Mouse (Mus musculus) limb, embryonic 13.5 days (tissue): Measurements from ENCODE around the gene Ppp1r16b. TPM values are rescaled to one million over a fixed set of nuclear protein-coding genes. Genes with fewer than 3 reads are reported as not detected.

Source experiments
- ATAC-seq: fragments of 200-750 bp; cut with Nextera tagmentation; 2 replicates; pipeline ENCODE4 v1.8.0; 2017; ENCODE audit warnings: low read depth, moderate number of reproducible peaks, moderate TSS enrichment; ENCODE audit not compliant: low FRiP score
- H3K27ac ChIP-seq: fragments of 300-500 bp; sonication (generic); 2 replicates; pipeline ENCODE4 v1.5.1; 2015; ENCODE audit warnings: inconsistent platforms, mild to moderate bottlenecking, moderate library complexity
- H3K27me3 ChIP-seq: fragments of 300-500 bp; sonication (generic); 2 replicates; pipeline ENCODE4 v1.6.1; 2015; ENCODE audit warnings: mild to moderate bottlenecking, inconsistent platforms
- H3K36me3 ChIP-seq: fragments of 300-500 bp; sonication (generic); 2 replicates; pipeline ENCODE4 v1.6.1; 2015; ENCODE audit warnings: inconsistent platforms, mild to moderate bottlenecking, moderate library complexity
- H3K4me1 ChIP-seq: fragments of 300-500 bp; sonication (generic); 2 replicates; pipeline ENCODE4 v1.6.1; 2015; ENCODE audit warnings: inconsistent platforms
- H3K4me2 ChIP-seq: fragments of 300-500 bp; sonication (generic); replicated peaks from 2 replicates; pipeline ENCODE4 v1.6.1; 2015; ENCODE audit warnings: inconsistent platforms, mild to moderate bottlenecking, moderate library complexity
- H3K4me3 ChIP-seq: fragments of 300-500 bp; sonication (generic); 2 replicates; pipeline ENCODE4 v1.5.1; 2015; ENCODE audit warnings: moderate library complexity, mild to moderate bottlenecking, inconsistent platforms
- H3K9ac ChIP-seq: fragments of 300-500 bp; sonication (generic); 2 replicates; pipeline ENCODE4 v1.6.1; 2015; ENCODE audit warnings: mild to moderate bottlenecking, inconsistent platforms
- H3K9me3 ChIP-seq: fragments of 300-500 bp; sonication (generic); 2 replicates; pipeline ENCODE4 v1.6.1; 2016; ENCODE audit warnings: inconsistent platforms
- WGBS: fragments of 180-500 bp; shearing (Covaris S2); methylation state at CpG from one replicate; pipeline ENCODE4 v1.1.7; 2015; 5-methylcytosine and 5-hydroxymethylcytosine counted together
- polyA plus RNA-seq: library from polyadenylated mRNA; unstranded; fragments of >200 nt; fragmentation: Nextera tagmentation; extraction: Ambion mirVana; gene quantifications from 2 replicates; pipeline ENCODE4 v1.2.1, GENCODE M21; 2015

Ppp1r16b gene
- polyA plus RNA-seq, 1 experiment from 2014 or later: 3.5 TPM

- Histone ChIP-seq H3K9me3 (no peaks in the 10 kb centered on the region), H3K36me3 (no peaks in the 10 kb centered on the region), H3K27me3 (no peaks in the 10 kb centered on the region), H3K9ac (no peak overlapping the region), H3K4me2 (no peak overlapping the region), H3K27ac (no peak overlapping the region), H3K4me1 (peaks cover 7% of the 10 kb centered on the region), H3K4me3 (no peak overlapping the region)
- ATAC-seq: no peak
- 46% methylated on average over 11 of the region's 11 CpGs for WGBS
Measured at GRCm38 (mm10) chr2:158682344-158683037, 17.3 kb downstream of the Ppp1r16b start.

- no peak overlapping the region for H3K4me2 ChIP-seq
- no peaks in the 10 kb centered on the region for H3K36me3 ChIP-seq
- peaks cover 7% of the 10 kb centered on the region for H3K4me1 ChIP-seq
- H3K27me3 ChIP-seq: no peaks in the 10 kb centered on the region
- H3K4me3 ChIP-seq: no peak overlapping the region
- no peak overlapping the region for H3K27ac ChIP-seq
- no peak for ATAC-seq
- H3K9me3 ChIP-seq: no peaks in the 10 kb centered on the region
- 2% methylated on average over 4 of the region's 4 CpGs for WGBS
- no peak overlapping the region for H3K9ac ChIP-seq
Measured at GRCm38 (mm10) chr2:158683038-158683413, 17.8 kb downstream of the Ppp1r16b start.

- Histone ChIP-seq H3K4me3 (no peak overlapping the region), H3K4me2 (no peak overlapping the region), H3K9ac (no peak overlapping the region), H3K4me1 (peaks cover 16% of the 10 kb centered on the region), H3K36me3 (no peaks in the 10 kb centered on the region), H3K9me3 (no peaks in the 10 kb centered on the region), H3K27ac (no peak overlapping the region), H3K27me3 (no peaks in the 10 kb centered on the region)
- WGBS: 61% methylated on average over 9 of the region's 9 CpGs
- no peak for ATAC-seq
Measured at GRCm38 (mm10) chr2:158684247-158684843, 19.1 kb downstream of the Ppp1r16b start.

- Histone ChIP-seq H3K27ac (no peak overlapping the region), H3K36me3 (no peaks in the 10 kb centered on the region), H3K4me3 (no peak overlapping the region), H3K9ac (no peak overlapping the region), H3K4me1 (peaks cover 21% of the 10 kb centered on the region), H3K4me2 (no peak overlapping the region), H3K9me3 (no peaks in the 10 kb centered on the region), H3K27me3 (no peaks in the 10 kb centered on the region)
- ATAC-seq: no peak
- WGBS: 65% methylated on average over 3 of the region's 3 CpGs
Measured at GRCm38 (mm10) chr2:158684910-158685309, 19.7 kb downstream of the Ppp1r16b start.

- Histone ChIP-seq H3K36me3 (no peaks in the 10 kb centered on the region), H3K4me3 (no peak overlapping the region), H3K4me2 (no peak overlapping the region), H3K4me1 (peaks cover 27% of the 10 kb centered on the region), H3K9ac (no peak overlapping the region), H3K27me3 (no peaks in the 10 kb centered on the region), H3K9me3 (no peaks in the 10 kb centered on the region), H3K27ac (no peak overlapping the region)
- no peak for ATAC-seq
- 26% methylated on average over 2 of the region's 2 CpGs for WGBS
Measured at GRCm38 (mm10) chr2:158686394-158686793, 21.2 kb downstream of the Ppp1r16b start.

GRCm38 (mm10) chr2:158687804-158688241, 22.6 kb downstream of the Ppp1r16b start:
- ATAC-seq: no peak
- Histone ChIP-seq H3K4me3 (no peak overlapping the region), H3K27me3 (no peaks in the 10 kb centered on the region), H3K9me3 (no peaks in the 10 kb centered on the region), H3K36me3 (no peaks in the 10 kb centered on the region), H3K4me1 (peaks cover 25% of the 10 kb centered on the region), H3K9ac (no peak overlapping the region), H3K27ac (no peak overlapping the region), H3K4me2 (no peak overlapping the region)
- 70% methylated on average over 25 of the region's 25 CpGs for WGBS

- Histone ChIP-seq H3K4me1 (peaks cover 20% of the 10 kb centered on the region), H3K27me3 (no peaks in the 10 kb centered on the region), H3K4me2 (no peak overlapping the region), H3K36me3 (no peaks in the 10 kb centered on the region), H3K9me3 (no peaks in the 10 kb centered on the region), H3K27ac (no peak overlapping the region; the same call in 1 of the 2 replicates), H3K4me3 (no peak overlapping the region), H3K9ac (no peak overlapping the region)
- 84% methylated on average over 5 of the region's 5 CpGs for WGBS
- ATAC-seq: no peak
Measured at GRCm38 (mm10) chr2:158689060-158689459, 23.9 kb downstream of the Ppp1r16b start.

GRCm38 (mm10) chr2:158689640-158690039, 24.4 kb downstream of the Ppp1r16b start:
- Histone ChIP-seq H3K9me3 (no peaks in the 10 kb centered on the region), H3K27ac (no peak overlapping the region), H3K4me2 (no peak overlapping the region), H3K4me1 (peaks cover 20% of the 10 kb centered on the region), H3K9ac (no peak overlapping the region), H3K4me3 (no peak overlapping the region), H3K36me3 (no peaks in the 10 kb centered on the region), H3K27me3 (no peaks in the 10 kb centered on the region)
- 42% methylated on average over 7 of the region's 7 CpGs for WGBS
- ATAC-seq: no peak

GRCm38 (mm10) chr2:158690116-158690515, 24.9 kb downstream of the Ppp1r16b start:
- Histone ChIP-seq H3K9ac (no peak overlapping the region), H3K4me3 (no peak overlapping the region), H3K27ac (no peak overlapping the region), H3K36me3 (no peaks in the 10 kb centered on the region), H3K4me2 (no peak overlapping the region), H3K27me3 (no peaks in the 10 kb centered on the region), H3K4me1 (peaks cover 20% of the 10 kb centered on the region), H3K9me3 (no peaks in the 10 kb centered on the region)
- WGBS: 61% methylated on average over 8 of the region's 8 CpGs
- no peak for ATAC-seq

- 84% methylated on average over 6 of the region's 6 CpGs for WGBS
- H3K27me3 ChIP-seq: no peaks in the 10 kb centered on the region
Measured at GRCm38 (mm10) chr2:158692191-158692590, 27.0 kb downstream of the Ppp1r16b start.

GRCm38 (mm10) chr2:158695811-158696210, 30.6 kb downstream of the Ppp1r16b start:
- H3K4me2 ChIP-seq: no peak overlapping the region
- no peak overlapping the region for H3K27ac ChIP-seq
- no peaks in the 10 kb centered on the region for H3K9me3 ChIP-seq
- H3K27me3 ChIP-seq: no peaks in the 10 kb centered on the region
- 83% methylated on average over 27 of the region's 27 CpGs for WGBS
- no peaks in the 10 kb centered on the region for H3K36me3 ChIP-seq
- H3K9ac ChIP-seq: no peak overlapping the region
- H3K4me3 ChIP-seq: no peak overlapping the region
- no peaks in the 10 kb centered on the region for H3K4me1 ChIP-seq
- ATAC-seq: no peak

More at GRCm38 (mm10) chr2:158692191-158692590, 27.0 kb downstream of the Ppp1r16b start:
- H3K4me1 ChIP-seq: peaks cover 20% of the 10 kb centered on the region
- H3K9me3 ChIP-seq: no peaks in the 10 kb centered on the region
- no peaks in the 10 kb centered on the region for H3K36me3 ChIP-seq
- H3K4me2 ChIP-seq: no peak overlapping the region
- no peak overlapping the region for H3K27ac ChIP-seq
- H3K9ac ChIP-seq: no peak overlapping the region
- ATAC-seq: no peak
- no peak overlapping the region for H3K4me3 ChIP-seq

GRCm38 (mm10) chr2:158696451-158696850, 31.3 kb downstream of the Ppp1r16b start:
- Histone ChIP-seq H3K27ac (no peak overlapping the region), H3K36me3 (no peaks in the 10 kb centered on the region), H3K4me2 (no peak overlapping the region), H3K27me3 (no peaks in the 10 kb centered on the region), H3K9ac (no peak overlapping the region), H3K4me1 (no peaks in the 10 kb centered on the region), H3K9me3 (no peaks in the 10 kb centered on the region), H3K4me3 (no peak overlapping the region)
- ATAC-seq: no peak
- 85% methylated on average over 6 of the region's 6 CpGs for WGBS

GRCm38 (mm10) chr2:158699908-158700307, 34.7 kb downstream of the Ppp1r16b start:
- H3K4me2 ChIP-seq: no peak overlapping the region
- H3K9ac ChIP-seq: no peak overlapping the region; the same call in 1 of the 2 replicates
- ATAC-seq: no peak
- H3K9me3 ChIP-seq: no peaks in the 10 kb centered on the region
- no peak overlapping the region for H3K27ac ChIP-seq
- 83% methylated on average over 6 of the region's 6 CpGs for WGBS
- no peaks in the 10 kb centered on the region for H3K36me3 ChIP-seq
- H3K4me1 ChIP-seq: no peaks in the 10 kb centered on the region
- H3K27me3 ChIP-seq: no peaks in the 10 kb centered on the region
- no peak overlapping the region for H3K4me3 ChIP-seq
